Mouse (Mus musculus): ENCODE results near the gene Tsc22d2. TPM values are rescaled to one million over a fixed set of nuclear protein-coding genes. Genes with fewer than 3 reads are reported as not detected.

Tsc22d2 gene
- total RNA-seq (2014; fragmentation: Nextera tagmentation) (37.2 and 51.3 TPM in 2 replicates), total RNA-seq (2017) (15.5 and 15.8 TPM in 2 replicates), polyA plus RNA-seq (2012) (27.9 and 34.5 TPM in 2 replicates)

DNA sequence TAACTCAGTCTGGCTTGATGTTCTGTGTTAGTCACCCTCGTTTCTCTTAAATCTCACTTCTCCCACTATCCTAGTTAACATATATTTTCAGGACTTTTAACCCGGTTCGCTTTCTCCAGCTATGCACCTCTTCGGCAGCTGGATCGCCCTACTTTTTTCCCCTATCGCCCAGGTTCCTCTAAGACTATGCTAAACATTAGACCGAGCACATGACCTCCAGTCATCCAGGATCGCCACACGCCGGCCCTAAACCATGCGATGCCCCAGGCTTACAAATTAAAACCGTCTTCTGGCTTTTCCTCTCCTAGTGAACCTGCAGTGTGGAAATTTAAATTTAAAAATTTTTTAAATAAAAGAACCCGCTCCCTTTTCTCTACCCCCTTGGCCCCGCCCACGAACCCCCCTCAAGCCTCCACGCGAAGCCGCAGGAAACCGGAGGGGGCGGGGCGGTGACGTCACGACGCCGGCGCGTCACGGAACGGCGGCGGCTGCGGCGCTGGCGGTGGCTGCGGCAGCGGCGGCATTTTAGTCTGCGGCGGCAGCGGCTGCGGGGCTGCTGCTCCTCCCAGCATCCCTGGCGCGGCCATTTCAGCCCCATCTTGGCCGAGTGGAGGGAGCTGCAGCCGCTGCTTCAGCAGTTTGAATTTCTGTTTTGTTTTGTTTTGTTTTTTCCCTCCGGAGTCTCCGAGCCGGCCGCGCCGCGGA, at the start of gene Tsc22d2:
Gene Tsc22d2 (plus strand): TSS at position 482 of the 705 bp plus-strand sequence.
- no peak for TF ChIP-seq POLR2AphosphoS5 (IDR thresholded peaks at IDR 0.05; ENCODE audit: insufficient replicate concordance, low read depth, low read length)
- no peak for TF ChIP-seq GATA1 (IDR thresholded peaks at IDR 0.05; ENCODE audit: borderline replicate concordance, low read length)
- TF ChIP-seq TAL1 (conservative IDR thresholded peaks at IDR 0.05; ENCODE audit: low read depth, low read length), result no peak
- no peak for TF ChIP-seq GATA2 (IDR thresholded peaks at IDR 0.05; ENCODE audit: borderline replicate concordance, low read depth, low read length)
- no peak for TF ChIP-seq CTCF (IDR thresholded peaks at IDR 0.05; ENCODE audit: low read depth, low read length)
- peak within 1 kb of the TSS; percentile 98 for H3K4me3 ChIP-seq (ENCODE audit: low read depth, low read length)
- peaks cover 17% of the 10 kb centered on the region for H3K36me3 ChIP-seq (replicated peaks)
- H3K9me3 ChIP-seq (replicated peaks), result no peaks in the 10 kb centered on the region
- peaks cover 10% of the 10 kb centered on the region for H3K4me1 ChIP-seq (ENCODE audit: insufficient read depth, low read depth, low read length)
- ATAC-seq (ENCODE audit: extremely low read depth, insufficient number of reproducible peaks, low FRiP score, poor library complexity, severe bottlenecking) (peak; percentile 29), DNase-seq (ENCODE audit: low spot score) (peak; percentile 80)
- no peaks in the 10 kb centered on the region for H3K27me3 ChIP-seq (ENCODE audit: insufficient read depth, low read length)

- TF ChIP-seq TAL1 (conservative IDR thresholded peaks at IDR 0.05; ENCODE audit: low read depth, low read length), result no peak
- no peak for TF ChIP-seq POLR2AphosphoS5 (IDR thresholded peaks at IDR 0.05; ENCODE audit: insufficient replicate concordance, low read depth, low read length)
- TF ChIP-seq GATA1 (IDR thresholded peaks at IDR 0.05; ENCODE audit: borderline replicate concordance, low read length), result no peak
- Histone ChIP-seq H3K27me3 (ENCODE audit: insufficient read depth, low read length) (peaks cover 6% of the 10 kb centered on the region), H3K4me3 (ENCODE audit: low read depth, low read length) (no peak overlapping the region), H3K36me3 (replicated peaks) (no peaks in the 10 kb centered on the region), H3K4me1 (ENCODE audit: insufficient read depth, low read depth, low read length) (no peaks in the 10 kb centered on the region), H3K9me3 (replicated peaks) (no peaks in the 10 kb centered on the region)
- ATAC-seq (ENCODE audit: extremely low read depth, insufficient number of reproducible peaks, low FRiP score, poor library complexity, severe bottlenecking) (no peak), DNase-seq (ENCODE audit: low spot score) (no peak)
Measured at GRCm38 (mm10) chr3:58366756-58367155, 47.8 kb upstream of the Tsc22d2 start.

DNA sequence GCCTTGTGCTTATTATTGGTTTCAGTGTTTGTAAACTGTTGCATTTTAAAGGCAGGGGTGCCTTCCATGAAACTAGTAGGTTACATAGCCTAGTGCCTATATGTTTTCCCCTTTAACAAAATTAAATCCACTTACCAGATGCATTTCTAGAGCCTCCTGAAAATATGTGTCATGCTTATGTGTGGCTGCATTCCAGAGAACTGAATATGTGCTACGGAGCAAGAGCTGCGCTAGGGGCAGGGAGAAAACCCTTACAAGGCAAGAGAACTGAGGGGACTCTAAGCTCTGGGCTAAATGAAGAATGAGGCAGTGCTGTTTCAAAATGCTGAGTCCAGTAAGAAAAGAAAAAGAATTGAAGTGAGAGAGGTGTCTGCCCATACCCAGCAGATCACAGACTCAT, 43.7 kb upstream of the Tsc22d2 start:
- Histone ChIP-seq H3K27me3 (ENCODE audit: insufficient read depth, low read length) (peaks cover 16% of the 10 kb centered on the region), H3K4me3 (ENCODE audit: low read depth, low read length) (no peak overlapping the region), H3K36me3 (replicated peaks) (no peaks in the 10 kb centered on the region), H3K4me1 (ENCODE audit: insufficient read depth, low read depth, low read length) (peaks cover 4% of the 10 kb centered on the region; the same call in 1 of the 2 replicates), H3K9me3 (replicated peaks) (no peaks in the 10 kb centered on the region)
- DNase-seq (ENCODE audit: low spot score) (no peak), ATAC-seq (ENCODE audit: extremely low read depth, insufficient number of reproducible peaks, low FRiP score, poor library complexity, severe bottlenecking) (no peak)
- no peak for TF ChIP-seq CTCF (IDR thresholded peaks at IDR 0.05; ENCODE audit: low read depth, low read length)
- TF ChIP-seq GATA2 (IDR thresholded peaks at IDR 0.05; ENCODE audit: borderline replicate concordance, low read depth, low read length), result no peak
- no peak for TF ChIP-seq TAL1 (conservative IDR thresholded peaks at IDR 0.05; ENCODE audit: low read depth, low read length)
- TF ChIP-seq GATA1 (IDR thresholded peaks at IDR 0.05; ENCODE audit: borderline replicate concordance, low read length), result no peak

- Histone ChIP-seq H3K9me3 (replicated peaks) (no peaks in the 10 kb centered on the region), H3K4me3 (ENCODE audit: low read depth, low read length) (no peak overlapping the region), H3K36me3 (replicated peaks) (no peaks in the 10 kb centered on the region), H3K27me3 (ENCODE audit: insufficient read depth, low read length) (peaks cover 16% of the 10 kb centered on the region), H3K4me1 (ENCODE audit: insufficient read depth, low read depth, low read length) (peaks cover 4% of the 10 kb centered on the region; the same call in 1 of the 2 replicates)
- ATAC-seq (ENCODE audit: extremely low read depth, insufficient number of reproducible peaks, low FRiP score, poor library complexity, severe bottlenecking) (no peak), DNase-seq (ENCODE audit: low spot score) (no peak)
- TF ChIP-seq POLR2AphosphoS5 (IDR thresholded peaks at IDR 0.05; ENCODE audit: insufficient replicate concordance, low read depth, low read length) (no peak), GATA1 (IDR thresholded peaks at IDR 0.05; ENCODE audit: borderline replicate concordance, low read length) (no peak), GATA2 (IDR thresholded peaks at IDR 0.05; ENCODE audit: borderline replicate concordance, low read depth, low read length) (no peak), TAL1 (conservative IDR thresholded peaks at IDR 0.05; ENCODE audit: low read depth, low read length) (no peak), CTCF (IDR thresholded peaks at IDR 0.05; ENCODE audit: low read depth, low read length) (no peak)
Measured at GRCm38 (mm10) chr3:58372066-58372904, 42.2 kb upstream of the Tsc22d2 start.

DNA sequence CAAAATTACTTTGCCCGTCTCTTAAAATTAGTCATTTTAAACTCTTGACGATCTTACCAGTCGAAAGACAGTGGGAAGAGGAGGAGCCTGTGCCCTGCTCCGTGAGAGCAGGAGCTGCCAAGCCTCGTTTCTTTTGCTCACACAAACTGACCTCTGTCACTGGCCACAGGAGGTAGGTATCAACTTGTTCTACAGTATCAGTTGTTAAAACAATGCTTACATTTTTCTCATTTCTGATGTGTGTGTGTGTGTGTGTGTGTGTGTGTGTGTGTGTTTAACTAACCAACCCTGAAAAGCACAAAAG, 41.7 kb upstream of the Tsc22d2 start:
- Histone ChIP-seq H3K27me3 (ENCODE audit: insufficient read depth, low read length) (peaks cover 16% of the 10 kb centered on the region), H3K36me3 (replicated peaks) (no peaks in the 10 kb centered on the region), H3K4me1 (ENCODE audit: insufficient read depth, low read depth, low read length) (peaks cover 4% of the 10 kb centered on the region; the same call in 1 of the 2 replicates), H3K4me3 (ENCODE audit: low read depth, low read length) (no peak overlapping the region), H3K9me3 (replicated peaks) (no peaks in the 10 kb centered on the region)
- TF ChIP-seq POLR2AphosphoS5 (IDR thresholded peaks at IDR 0.05; ENCODE audit: insufficient replicate concordance, low read depth, low read length) (no peak), CTCF (IDR thresholded peaks at IDR 0.05; ENCODE audit: low read depth, low read length) (no peak), TAL1 (conservative IDR thresholded peaks at IDR 0.05; ENCODE audit: low read depth, low read length) (no peak), GATA2 (IDR thresholded peaks at IDR 0.05; ENCODE audit: borderline replicate concordance, low read depth, low read length) (no peak), GATA1 (IDR thresholded peaks at IDR 0.05; ENCODE audit: borderline replicate concordance, low read length) (no peak)
- ATAC-seq (ENCODE audit: extremely low read depth, insufficient number of reproducible peaks, low FRiP score, poor library complexity, severe bottlenecking), result no peak
- no peak for DNase-seq (ENCODE audit: low spot score)

- no peak for ATAC-seq (ENCODE audit: extremely low read depth, insufficient number of reproducible peaks, low FRiP score, poor library complexity, severe bottlenecking)
- Histone ChIP-seq H3K36me3 (replicated peaks) (no peaks in the 10 kb centered on the region), H3K9me3 (replicated peaks) (no peaks in the 10 kb centered on the region), H3K4me1 (ENCODE audit: insufficient read depth, low read depth, low read length) (peaks cover 4% of the 10 kb centered on the region; the same call in 1 of the 2 replicates), H3K4me3 (ENCODE audit: low read depth, low read length) (no peak overlapping the region), H3K27me3 (ENCODE audit: insufficient read depth, low read length) (peaks cover 20% of the 10 kb centered on the region)
- DNase-seq (ENCODE audit: low spot score), result no peak
- TF ChIP-seq TAL1 (conservative IDR thresholded peaks at IDR 0.05; ENCODE audit: low read depth, low read length) (no peak), GATA2 (IDR thresholded peaks at IDR 0.05; ENCODE audit: borderline replicate concordance, low read depth, low read length) (no peak), GATA1 (IDR thresholded peaks at IDR 0.05; ENCODE audit: borderline replicate concordance, low read length) (no peak), POLR2AphosphoS5 (IDR thresholded peaks at IDR 0.05; ENCODE audit: insufficient replicate concordance, low read depth, low read length) (no peak), CTCF (IDR thresholded peaks at IDR 0.05; ENCODE audit: low read depth, low read length) (no peak)
Measured at GRCm38 (mm10) chr3:58374281-58374680, 40.2 kb upstream of the Tsc22d2 start.

All from G1E (cell line).